Mouse (Mus musculus) T-helper 1 cell (primary cell): ENCODE results near the gene Pcnx2.

Experiments used
- in situ Hi-C: fragments of 300-600 bp; cut with MboI, MseI; formaldehyde crosslinking; loops from one replicate; pipeline ENCODE4 v1.15.1; 2025; ENCODE audit warnings: high pct_unique_total_duplicates

Gene Pcnx2

DNA sequence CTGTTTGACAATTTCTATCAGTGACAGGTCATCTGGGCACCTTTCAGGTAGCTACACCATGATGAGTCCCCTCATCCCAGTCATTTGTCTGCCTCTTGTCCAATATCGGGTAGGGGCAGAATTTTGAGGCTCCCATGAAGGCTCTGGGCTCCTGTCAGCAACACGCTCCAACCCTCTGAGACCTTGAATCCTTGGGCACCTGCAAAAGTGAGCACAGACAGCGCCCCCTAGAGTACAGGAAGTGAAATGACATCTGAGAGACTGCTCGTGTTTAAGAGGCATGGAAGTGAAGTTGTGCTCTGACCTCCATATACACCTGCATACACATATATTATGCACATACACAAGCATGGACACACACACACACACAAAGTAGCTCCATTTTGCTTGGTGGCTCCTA is 179.2 kb downstream of the Pcnx2 start:
- in situ Hi-C loops, result no loop called here

DNA sequence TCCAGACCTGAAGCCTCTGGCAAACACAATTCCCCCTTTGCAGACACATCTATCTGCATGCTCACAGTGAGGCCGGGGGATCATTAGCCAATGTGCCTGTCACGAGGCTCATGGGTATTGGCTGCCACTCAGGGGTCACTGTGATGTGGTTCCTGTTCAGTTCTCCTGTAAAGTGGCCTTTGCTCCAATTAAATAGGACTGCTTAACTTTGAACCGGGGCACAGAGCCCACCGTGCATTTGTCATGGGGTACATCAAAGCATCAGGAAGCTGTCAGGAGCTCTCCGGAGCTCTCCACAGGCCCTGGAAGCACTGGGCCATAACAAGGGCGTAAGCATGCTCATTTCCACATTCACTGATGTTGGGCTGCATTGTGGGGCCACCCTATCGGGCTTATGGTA is 181.5 kb downstream of the Pcnx2 start:
- in situ Hi-C loops, result no loop called here

DNA sequence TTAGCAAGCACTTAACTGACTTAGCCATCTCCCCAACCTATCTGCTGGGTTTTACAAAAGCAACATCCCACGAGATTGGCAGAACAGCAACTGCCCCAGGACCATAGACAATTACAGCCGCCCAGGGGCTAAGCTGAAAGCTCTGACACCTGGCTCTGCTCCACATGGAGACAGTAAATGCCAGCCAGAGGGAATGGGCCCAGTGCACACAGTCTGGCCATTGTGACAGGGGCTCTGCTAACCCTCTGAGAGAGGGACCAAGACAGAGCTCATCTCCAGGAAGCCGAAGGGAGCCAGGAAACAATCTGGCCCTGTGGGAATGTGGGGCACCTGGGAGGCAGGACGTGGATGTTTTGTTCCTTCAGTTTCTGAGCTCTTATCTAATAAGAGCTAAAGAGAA is 181.9 kb downstream of the Pcnx2 start:
- in situ Hi-C loops, result no loop called here

DNA sequence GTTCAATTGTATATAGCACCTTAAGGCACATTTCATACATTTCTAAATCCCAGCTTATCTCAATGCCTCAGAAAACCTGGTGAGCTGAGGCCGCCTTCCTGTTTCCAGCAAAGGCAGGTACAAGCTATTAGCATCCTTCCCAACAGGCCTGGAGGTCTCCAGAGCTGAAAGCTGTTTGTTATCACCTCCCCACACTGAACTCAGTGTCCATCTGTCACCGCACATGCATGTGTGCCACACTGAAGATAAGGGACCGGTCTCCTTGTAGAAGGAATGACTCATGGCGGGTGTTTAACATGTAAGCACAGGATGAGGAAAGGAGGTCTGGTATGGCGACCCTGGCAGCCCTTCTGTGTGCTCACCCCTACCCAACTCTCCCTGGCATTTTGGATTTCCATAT is 186.6 kb downstream of the Pcnx2 start:
- in situ Hi-C loops, result no loop called here

DNA sequence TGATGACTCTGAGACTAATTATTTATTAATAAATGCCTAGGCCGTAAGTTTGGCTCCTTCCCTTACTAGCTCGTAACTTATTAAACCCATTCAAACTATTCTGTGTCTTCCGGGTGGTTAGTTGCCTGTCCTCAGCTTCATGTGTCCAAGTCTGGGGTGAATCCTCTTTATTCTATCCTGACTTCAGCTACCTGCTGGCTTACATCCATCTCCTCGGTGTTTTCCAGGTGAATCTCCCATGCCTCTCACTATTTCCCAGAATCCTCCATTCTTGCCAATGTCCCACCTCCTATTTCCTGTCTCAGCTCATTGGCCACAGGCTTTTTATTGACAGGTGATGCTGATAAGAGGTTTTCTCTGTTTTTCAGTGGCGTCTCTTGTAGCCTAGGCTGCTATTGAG is 188.9 kb downstream of the Pcnx2 start:
- in situ Hi-C loops, result no loop called here

DNA sequence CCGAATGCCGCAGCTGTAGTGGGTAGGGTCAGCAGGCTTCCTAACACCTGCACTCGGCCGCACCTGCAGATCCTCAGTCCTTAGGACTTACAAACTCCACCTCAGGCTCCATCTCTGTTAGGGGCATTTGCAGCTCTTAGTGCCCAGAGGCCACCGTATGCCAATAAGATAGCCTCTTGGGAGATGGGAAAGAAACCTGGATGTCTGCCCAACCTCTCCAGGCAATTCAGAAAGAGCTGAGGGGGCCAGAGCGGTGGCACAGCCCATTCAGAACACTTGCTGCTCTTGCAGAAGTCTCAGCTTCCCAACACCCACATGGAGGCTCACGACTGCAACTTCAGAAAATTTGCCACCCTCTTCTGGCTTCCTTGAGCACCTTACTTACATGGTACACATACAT is 192.3 kb downstream of the Pcnx2 start:
- in situ Hi-C loops, result no loop called here

DNA sequence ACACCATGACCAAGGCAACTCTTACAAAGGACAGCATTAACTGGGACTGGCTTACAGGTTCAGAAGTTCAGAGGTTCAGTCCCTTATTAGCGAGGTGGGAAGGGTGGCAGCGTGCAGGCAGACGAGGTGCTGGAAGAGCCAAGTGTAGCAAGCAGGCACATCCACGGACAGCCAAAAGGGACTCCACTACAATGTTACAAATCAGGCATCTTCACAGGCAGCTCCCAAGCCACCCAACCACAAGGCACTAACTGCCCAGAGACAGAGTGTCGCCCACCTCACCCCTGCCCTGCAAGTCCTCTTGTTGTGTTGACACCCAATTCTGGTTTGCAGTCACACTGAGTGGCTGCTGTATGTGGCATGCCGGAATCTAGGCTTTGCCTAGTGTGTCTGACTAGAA is 193.7 kb downstream of the Pcnx2 start:
- in situ Hi-C loops, result no loop called here

DNA sequence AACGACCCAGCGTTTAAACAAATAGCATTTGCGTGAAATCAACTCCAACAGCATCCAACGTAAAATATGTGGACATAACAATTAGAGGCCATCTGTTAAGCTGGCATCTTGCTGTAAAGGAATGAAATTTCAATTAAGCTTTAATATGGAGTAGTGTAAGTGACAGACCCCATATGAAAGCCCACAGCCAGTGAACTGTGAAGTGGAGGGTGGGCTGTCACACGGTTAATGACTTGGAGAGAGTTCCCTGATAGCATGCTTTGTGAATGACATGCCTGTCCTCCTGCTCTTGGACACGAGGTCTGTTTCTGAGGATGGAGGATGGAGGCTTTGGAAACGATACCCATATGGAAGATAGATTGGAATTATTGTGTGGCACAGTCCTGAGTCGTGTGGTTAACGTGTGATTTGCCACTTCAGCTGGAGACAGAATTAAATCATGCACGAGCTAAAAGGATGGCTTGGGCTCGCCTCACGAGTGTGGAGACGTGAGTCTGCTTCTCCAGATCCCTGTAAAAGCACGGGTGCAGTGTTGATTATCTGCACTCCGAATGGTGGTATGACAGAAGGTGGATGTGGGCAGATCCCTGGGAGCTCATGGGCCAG is 195.1 kb downstream of the Pcnx2 start:
- in situ Hi-C loops, result no loop called here
